Mouse (Mus musculus): Measurements from ENCODE around the gene Gm4187.
"Not testable (repeated sequence)": the region's sequence is repeated elsewhere in the genome, so short reads cannot be mapped to it uniquely, and the experiment has no call there.

Gm4187 gene

DNA sequence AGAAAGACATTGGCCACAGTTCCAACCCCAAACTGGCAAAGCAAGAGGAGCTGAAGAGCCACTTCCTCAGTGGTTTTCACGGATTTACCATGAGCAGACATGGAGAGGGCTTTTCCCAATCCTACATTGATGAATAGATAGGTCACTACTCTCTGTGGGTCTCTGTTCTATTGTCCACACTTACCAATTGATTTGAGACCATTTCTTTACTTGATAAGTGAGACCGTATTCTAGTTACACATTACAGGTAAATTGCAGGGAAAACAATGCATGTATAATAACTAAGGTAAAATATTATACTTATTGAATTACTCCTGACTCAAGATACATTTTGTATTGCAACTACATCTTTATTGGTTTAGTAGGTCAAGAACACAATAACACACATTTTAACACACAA lies at the start of gene Gm4187:
Gm4187 (minus strand) TSS at position 101 of the 400 bp plus-strand sequence.
- not testable (repeated sequence) for DNase-seq (ENCODE audit: low spot score)

DNA sequence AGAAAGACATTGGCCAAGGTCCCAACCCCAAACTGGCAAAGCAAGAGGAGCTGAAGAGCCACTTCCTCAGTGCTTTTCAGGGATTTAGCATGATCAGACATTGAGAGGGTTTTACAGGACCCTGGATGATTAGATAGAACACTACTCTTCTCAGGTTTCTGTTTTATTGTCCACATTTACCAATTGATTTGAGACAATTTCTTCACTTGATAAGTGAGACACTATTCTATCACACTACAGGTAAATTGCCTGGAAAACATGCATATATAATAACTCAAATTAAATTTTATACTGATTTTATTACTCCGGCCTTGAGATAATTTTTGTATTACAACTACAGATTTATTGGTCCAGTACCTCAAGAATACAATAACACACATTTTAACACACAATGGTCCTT lies 41.4 kb upstream of the Gm4187 start, which contains the start of gene Gm8660:
Gm8660 (minus strand) TSS at position 101 of the 400 bp plus-strand sequence.
- DNase-seq (ENCODE audit: low spot score) = not testable (repeated sequence)

Measured in ovary, postnatal 36 days (tissue).